Mouse (Mus musculus) spleen, postnatal 4 days (tissue): ENCODE measurements at regions not wholly inside any gene's neighbourhood (a gene's known extent, or its start where the extent isn't known, plus 50 kb on each side); places are given as distances from the start of the nearest gene placed in this dataset.

Source experiments
- DNase-seq, 2 experiments: peaks; one replicate each; pipeline ENCODE4 v3.0.0; 2022; ENCODE audit warnings: low spot score in 2 of 2

GRCm38 (mm10) chr17:45889451-45889850 is 142.7 kb downstream of the Vegfa start:
- no peak for DNase-seq

GRCm38 (mm10) chr17:45889051-45889450 is 143.1 kb downstream of the Vegfa start:
- DNase-seq = no peak

- no peak for DNase-seq
Measured at GRCm38 (mm10) chr17:45886420-45887049, 145.6 kb downstream of the Vegfa start.

- DNase-seq = no peak
Measured at GRCm38 (mm10) chr17:45885461-45886336, 146.5 kb downstream of the Vegfa start.

- no peak for DNase-seq
Measured at GRCm38 (mm10) chr17:45884021-45884722, 148.0 kb downstream of the Vegfa start.

GRCm38 (mm10) chr17:45882682-45883081 is 149.0 kb upstream of the 1600014C23Rik start:
- no peak for DNase-seq

- DNase-seq = no peak
Measured at GRCm38 (mm10) chr17:45881284-45881683, 147.6 kb upstream of the 1600014C23Rik start.

- DNase-seq = no peak
Measured at GRCm38 (mm10) chr17:45880761-45881160, 147.1 kb upstream of the 1600014C23Rik start.

GRCm38 (mm10) chr17:45879478-45880250 is 146.0 kb upstream of the 1600014C23Rik start:
- no peak for DNase-seq

GRCm38 (mm10) chr17:45878394-45878793 is 144.8 kb upstream of the 1600014C23Rik start:
- DNase-seq = no peak

GRCm38 (mm10) chr17:45875325-45875724 is 141.7 kb upstream of the 1600014C23Rik start:
- DNase-seq = no peak

- DNase-seq = no peak
Measured at GRCm38 (mm10) chr17:45873996-45874395, 140.4 kb upstream of the 1600014C23Rik start.

GRCm38 (mm10) chr17:45873200-45873955 is 139.7 kb upstream of the 1600014C23Rik start:
- DNase-seq = no peak

- no peak for DNase-seq
Measured at GRCm38 (mm10) chr17:45871666-45872653, 138.3 kb upstream of the 1600014C23Rik start.

GRCm38 (mm10) chr17:45871067-45871466 is 137.4 kb upstream of the 1600014C23Rik start:
- no peak for DNase-seq

GRCm38 (mm10) chr17:45869014-45869968 is 135.6 kb upstream of the 1600014C23Rik start:
- no peak for DNase-seq

- no peak for DNase-seq
Measured at GRCm38 (mm10) chr17:45868539-45868938, 134.9 kb upstream of the 1600014C23Rik start.

GRCm38 (mm10) chr17:45867727-45868126 is 134.1 kb upstream of the 1600014C23Rik start:
- DNase-seq = no peak
